Mouse (Mus musculus): ENCODE data around the gene Acss2. TPM values are rescaled to one million over a fixed set of nuclear protein-coding genes. Genes with fewer than 3 reads are reported as not detected.

The Acss2 gene
- polyA plus RNA-seq, 1 experiment from 2014 or later: 20.8 TPM

DNA sequence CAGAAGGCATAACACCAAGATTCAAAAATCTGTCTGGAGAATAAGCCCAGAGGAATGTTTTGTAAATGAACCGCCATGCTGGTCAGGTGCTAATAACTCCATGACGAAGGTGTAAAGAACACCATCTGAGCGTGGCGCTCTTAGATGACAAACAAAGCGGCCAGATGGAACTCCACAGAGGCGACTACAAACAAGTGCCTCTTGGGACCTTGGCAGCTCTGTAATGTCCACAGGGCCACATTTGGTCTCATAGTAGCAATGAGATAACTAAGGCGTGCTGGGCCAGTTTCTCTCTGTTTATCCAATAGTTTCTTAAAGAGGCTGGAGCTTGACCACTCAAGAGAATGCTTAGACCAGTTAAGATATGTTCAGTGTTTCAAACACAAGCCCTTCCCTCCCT lies 56.2 kb downstream of the Acss2 start:
- Histone ChIP-seq H3K27me3 (ENCODE audit: insufficient read depth, low read length) (no peaks in the 10 kb centered on the region), H3K36me3 (ENCODE audit: insufficient read depth, low read length) (peaks cover 8% of the 10 kb centered on the region; the same call in 1 of the 2 replicates), H3K27ac (no peak overlapping the region), H3K9me3 (replicated peaks; ENCODE audit: low read length) (no peaks in the 10 kb centered on the region), H3K9ac (ENCODE audit: low read depth, low read length) (no peak overlapping the region), H3K4me1 (replicated peaks; ENCODE audit: insufficient read depth, low read length) (no peaks in the 10 kb centered on the region), H3K4me3 (replicated peaks; ENCODE audit: low read depth, low read length) (no peak overlapping the region), H3K4me2 (ENCODE audit: low read length) (no peak overlapping the region)
- 93% methylated on average over 7 of the region's 7 CpGs for WGBS
- no peak for ATAC-seq (replicated peaks; ENCODE audit: low FRiP score, low read depth)
- TF ChIP-seq CTCF (IDR thresholded peaks at IDR 0.05; ENCODE audit: low read depth): no peak
- DNase-seq (ENCODE audit: low spot score): no peak

- Histone ChIP-seq H3K9me3 (replicated peaks; ENCODE audit: low read length) (no peaks in the 10 kb centered on the region), H3K9ac (ENCODE audit: low read depth, low read length) (no peak overlapping the region), H3K4me1 (replicated peaks; ENCODE audit: insufficient read depth, low read length) (no peaks in the 10 kb centered on the region), H3K4me3 (replicated peaks; ENCODE audit: low read depth, low read length) (no peak overlapping the region), H3K4me2 (ENCODE audit: low read length) (no peak overlapping the region), H3K27me3 (ENCODE audit: insufficient read depth, low read length) (no peaks in the 10 kb centered on the region), H3K27ac (no peak overlapping the region), H3K36me3 (ENCODE audit: insufficient read depth, low read length) (peaks cover 8% of the 10 kb centered on the region; the same call in 1 of the 2 replicates)
- WGBS: 77% methylated on average over 4 of the region's 4 CpGs
- no peak for TF ChIP-seq CTCF (IDR thresholded peaks at IDR 0.05; ENCODE audit: low read depth)
- ATAC-seq (replicated peaks; ENCODE audit: low FRiP score, low read depth) (peak; percentile 52), DNase-seq (ENCODE audit: low spot score) (peak; percentile 5)
Measured at GRCm38 (mm10) chr2:155574700-155575099, 57.0 kb downstream of the Acss2 start.

DNA sequence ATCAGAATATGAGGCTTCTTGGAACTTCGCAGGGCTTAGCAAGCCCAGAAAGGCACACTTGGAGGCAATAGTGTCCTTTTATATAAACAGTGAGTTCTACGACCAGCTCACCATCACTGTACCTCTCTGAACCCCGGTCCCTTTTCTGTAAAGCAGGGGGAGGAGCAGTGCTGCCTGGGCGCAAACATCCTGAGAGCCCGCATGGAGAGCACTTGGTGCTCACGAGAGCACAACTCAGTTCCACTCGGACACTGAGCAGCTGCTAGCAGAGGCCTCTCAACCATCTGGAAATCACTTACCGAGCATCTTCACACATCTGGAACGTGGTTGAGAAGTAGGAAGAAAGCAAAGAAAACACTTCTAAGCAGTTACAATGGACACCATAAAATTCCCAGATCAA lies 58.9 kb downstream of the Acss2 start:
- DNase-seq (ENCODE audit: low spot score): no peak
- 76% methylated on average over 9 of the region's 9 CpGs for WGBS

DNA sequence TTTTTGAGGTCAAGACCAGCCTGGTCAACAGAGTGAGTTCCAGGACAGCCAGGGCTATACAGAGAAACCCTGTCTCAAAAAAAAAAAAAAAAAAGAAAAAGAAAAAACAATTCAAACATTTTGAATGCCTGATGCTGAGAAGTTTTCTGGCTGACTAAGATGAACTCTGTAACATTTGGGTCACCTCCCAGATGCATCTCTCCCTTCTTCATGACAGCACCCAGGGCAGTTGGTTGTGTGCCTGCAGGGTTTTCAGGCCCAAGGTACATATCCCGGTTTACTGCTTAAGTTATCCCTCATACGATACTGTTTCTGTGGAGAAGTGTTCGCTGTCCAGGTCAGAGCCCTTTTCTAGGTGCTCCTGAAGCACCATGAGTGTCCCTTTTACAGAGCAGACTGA lies 62.6 kb downstream of the Acss2 start:
- Histone ChIP-seq H3K9me3 (replicated peaks; ENCODE audit: low read length) (no peaks in the 10 kb centered on the region), H3K27ac (no peak overlapping the region), H3K27me3 (ENCODE audit: insufficient read depth, low read length) (no peaks in the 10 kb centered on the region), H3K4me3 (replicated peaks; ENCODE audit: low read depth, low read length) (no peak overlapping the region), H3K9ac (ENCODE audit: low read depth, low read length) (no peak overlapping the region), H3K36me3 (ENCODE audit: insufficient read depth, low read length) (peaks cover 8% of the 10 kb centered on the region; the same call in 1 of the 2 replicates), H3K4me1 (replicated peaks; ENCODE audit: insufficient read depth, low read length) (no peaks in the 10 kb centered on the region), H3K4me2 (ENCODE audit: low read length) (no peak overlapping the region)
- no peak for DNase-seq (ENCODE audit: low spot score)
- TF ChIP-seq CTCF (IDR thresholded peaks at IDR 0.05; ENCODE audit: low read depth): no peak
- WGBS: 95% methylated on average over 3 of the region's 3 CpGs
- no peak for ATAC-seq (replicated peaks; ENCODE audit: low FRiP score, low read depth)

More for the DNA sequence above, 58.9 kb downstream of the Acss2 start:
- no peak overlapping the region for H3K4me3 ChIP-seq (replicated peaks; ENCODE audit: low read depth, low read length)
- H3K4me2 ChIP-seq (ENCODE audit: low read length): no peak overlapping the region
- ATAC-seq (replicated peaks; ENCODE audit: low FRiP score, low read depth): no peak
- H3K4me1 ChIP-seq (replicated peaks; ENCODE audit: insufficient read depth, low read length): no peaks in the 10 kb centered on the region
- peaks cover 8% of the 10 kb centered on the region; the same call in 1 of the 2 replicates for H3K36me3 ChIP-seq (ENCODE audit: insufficient read depth, low read length)
- no peak for TF ChIP-seq CTCF (IDR thresholded peaks at IDR 0.05; ENCODE audit: low read depth)
- H3K9ac ChIP-seq (ENCODE audit: low read depth, low read length): no peak overlapping the region
- no peaks in the 10 kb centered on the region for H3K27me3 ChIP-seq (ENCODE audit: insufficient read depth, low read length)
- no peak overlapping the region for H3K27ac ChIP-seq
- H3K9me3 ChIP-seq (replicated peaks; ENCODE audit: low read length): no peaks in the 10 kb centered on the region

- Histone ChIP-seq H3K9me3 (replicated peaks; ENCODE audit: low read length) (no peaks in the 10 kb centered on the region), H3K9ac (ENCODE audit: low read depth, low read length) (no peak overlapping the region), H3K4me2 (ENCODE audit: low read length) (no peak overlapping the region), H3K4me1 (replicated peaks; ENCODE audit: insufficient read depth, low read length) (no peaks in the 10 kb centered on the region), H3K27me3 (ENCODE audit: insufficient read depth, low read length) (no peaks in the 10 kb centered on the region), H3K36me3 (ENCODE audit: insufficient read depth, low read length) (no peaks in the 10 kb centered on the region; the same call in 1 of the 2 replicates), H3K27ac (no peak overlapping the region), H3K4me3 (replicated peaks; ENCODE audit: low read depth, low read length) (no peak overlapping the region)
- 72% methylated on average over 4 of the region's 4 CpGs for WGBS
- no peak for TF ChIP-seq CTCF (IDR thresholded peaks at IDR 0.05; ENCODE audit: low read depth)
- DNase-seq (ENCODE audit: low spot score): peak; percentile 4
- ATAC-seq (replicated peaks; ENCODE audit: low FRiP score, low read depth): no peak
Measured at GRCm38 (mm10) chr2:155582384-155582995, 64.7 kb downstream of the Acss2 start.

DNA sequence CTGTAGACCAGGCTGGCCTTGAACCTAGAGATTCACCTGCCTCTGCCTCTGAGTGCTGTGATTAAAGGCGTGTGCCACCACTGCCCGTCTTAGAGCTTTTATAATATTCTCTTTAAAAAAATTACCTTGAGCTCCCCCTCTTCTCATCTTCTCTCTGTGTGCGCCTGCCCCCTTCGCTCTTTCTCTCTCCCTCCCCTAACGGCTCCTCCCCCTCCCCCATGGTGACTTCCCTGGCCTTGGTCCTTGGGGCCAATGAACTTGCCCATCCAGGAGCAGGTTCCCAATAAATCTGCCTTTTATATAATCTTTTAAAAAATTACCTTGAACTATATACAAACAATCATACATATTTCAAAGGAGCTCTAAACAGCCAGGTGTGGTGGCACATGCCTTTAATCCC lies 65.2 kb downstream of the Acss2 start:
- ATAC-seq (replicated peaks; ENCODE audit: low FRiP score, low read depth) (no peak), DNase-seq (ENCODE audit: low spot score) (no peak)
- TF ChIP-seq CTCF (IDR thresholded peaks at IDR 0.05; ENCODE audit: low read depth): no peak
- H3K4me1 ChIP-seq (replicated peaks; ENCODE audit: insufficient read depth, low read length): no peaks in the 10 kb centered on the region
- H3K36me3 ChIP-seq (ENCODE audit: insufficient read depth, low read length): no peaks in the 10 kb centered on the region
- H3K9ac ChIP-seq (ENCODE audit: low read depth, low read length): no peak overlapping the region
- no peak overlapping the region for H3K27ac ChIP-seq
- H3K4me3 ChIP-seq (replicated peaks; ENCODE audit: low read depth, low read length): no peak overlapping the region
- WGBS: 87% methylated on average over 5 of the region's 5 CpGs
- H3K9me3 ChIP-seq (replicated peaks; ENCODE audit: low read length): no peaks in the 10 kb centered on the region
- no peaks in the 10 kb centered on the region for H3K27me3 ChIP-seq (ENCODE audit: insufficient read depth, low read length)
- no peak overlapping the region for H3K4me2 ChIP-seq (ENCODE audit: low read length)

Measured in kidney, postnatal 0 days (tissue).